Mouse (Mus musculus) lung, postnatal 0 days (tissue): ENCODE measurements around the gene Phka1.

Experiments used
- CTCF ChIP-seq: IDR thresholded peaks from 2 replicates; pipeline ENCODE4 v1.5.1; 2016; ENCODE audit warnings: antibody characterized with exemption, mild to moderate bottlenecking
- EP300 ChIP-seq: IDR thresholded peaks from 2 replicates; pipeline ENCODE4 v1.6.1; 2016; ENCODE audit warnings: antibody characterized with exemption, mild to moderate bottlenecking, control low read depth

DNA sequence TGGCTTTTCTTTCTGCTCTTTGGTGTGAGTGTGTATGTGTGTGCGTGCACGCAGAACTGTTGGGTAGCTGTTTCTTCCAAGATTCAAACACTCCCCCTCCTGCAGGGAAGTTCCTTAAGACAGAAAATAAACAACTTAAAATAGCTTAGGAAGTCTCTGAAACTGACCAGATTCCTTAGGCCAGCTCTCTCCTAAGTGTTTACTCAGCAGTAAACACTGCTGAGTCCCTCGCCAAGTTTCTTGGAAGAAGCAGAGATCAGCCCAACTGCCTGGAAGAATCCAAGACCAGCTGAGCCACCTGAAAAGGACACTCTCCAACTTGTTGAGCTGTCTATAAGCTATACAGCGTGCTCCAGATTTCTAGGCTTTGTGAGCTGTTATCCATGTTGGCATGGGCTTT, 134.8 kb downstream of the Phka1 start:
- no peak for TF ChIP-seq CTCF
- TF ChIP-seq EP300, result no peak
